Mouse (Mus musculus) hindbrain, embryonic 11.5 days (tissue): ENCODE data around the gene Mmp14. TPM values are rescaled to one million over a fixed set of nuclear protein-coding genes. Genes with fewer than 3 reads are reported as not detected.

Source experiments
- ATAC-seq: fragments of 200-750 bp; cut with Nextera tagmentation; 2 replicates; pipeline ENCODE4 v1.8.0; 2017; ENCODE audit warnings: mild to moderate bottlenecking, moderate TSS enrichment, moderate library complexity; ENCODE audit not compliant: low FRiP score
- DNase-seq: peaks from one replicate; pipeline ENCODE4 v3.0.0-alpha.2; 2015; ENCODE audit warnings: low spot score
- H3K27ac ChIP-seq: fragments of 300-500 bp; sonication (generic); 2 replicates; pipeline ENCODE4 v1.5.1; 2014; ENCODE audit warnings: mild to moderate bottlenecking, low read depth, low read length
- H3K27me3 ChIP-seq: fragments of 300-500 bp; sonication (generic); 2 replicates; pipeline ENCODE4 v1.6.1; 2014; ENCODE audit warnings: mild to moderate bottlenecking, low read length, moderate library complexity, mixed read lengths; ENCODE audit not compliant: control insufficient read depth, insufficient read depth
- H3K36me3 ChIP-seq: fragments of 300-500 bp; sonication (generic); 2 replicates; pipeline ENCODE4 v1.6.1; 2014; ENCODE audit warnings: mild to moderate bottlenecking, low read length, moderate library complexity, mixed read lengths; ENCODE audit not compliant: control insufficient read depth, insufficient read depth
- H3K4me1 ChIP-seq: fragments of 300-500 bp; sonication (generic); replicated peaks from 2 replicates; pipeline ENCODE4 v1.6.1; 2014; ENCODE audit warnings: low read length, mixed read lengths; ENCODE audit not compliant: control insufficient read depth, insufficient read depth
- H3K4me2 ChIP-seq: fragments of 300-500 bp; sonication (generic); replicated peaks from 2 replicates; pipeline ENCODE4 v1.6.1; 2014; ENCODE audit warnings: mild to moderate bottlenecking, low read depth, low read length
- H3K4me3 ChIP-seq: fragments of 300-500 bp; sonication (generic); 2 replicates; pipeline ENCODE4 v1.5.1; 2014; ENCODE audit warnings: low read depth, low read length
- H3K9ac ChIP-seq: fragments of 300-500 bp; sonication (generic); 2 replicates; pipeline ENCODE4 v1.6.1; 2014; ENCODE audit warnings: low read depth, low read length
- H3K9me3 ChIP-seq: fragments of 300-500 bp; sonication (generic); 2 replicates; pipeline ENCODE4 v1.6.1; 2016; ENCODE audit warnings: low read length; ENCODE audit not compliant: control insufficient read depth
- WGBS: fragments of 180-500 bp; shearing (Covaris S2); extraction: QIAGEN DNeasy Blood & Tissue Kit; methylation state at CpG from one replicate; pipeline ENCODE4 v1.1.7; 2014; 5-methylcytosine and 5-hydroxymethylcytosine counted together
- polyA plus RNA-seq: library from polyadenylated mRNA; unstranded; fragments of >200 nt; fragmentation: Nextera tagmentation; extraction: Ambion mirVana; gene quantifications from 2 replicates; pipeline ENCODE4 v1.2.1, GENCODE M21; 2014

The Mmp14 gene
- polyA plus RNA-seq, 1 experiment from 2014 or later, result 73.1 TPM

- Histone ChIP-seq H3K27ac (no peak overlapping the region), H3K9me3 (no peaks in the 10 kb centered on the region), H3K36me3 (no peaks in the 10 kb centered on the region), H3K9ac (no peak overlapping the region), H3K4me2 (no peak overlapping the region), H3K4me3 (no peak overlapping the region), H3K27me3 (no peaks in the 10 kb centered on the region), H3K4me1 (no peaks in the 10 kb centered on the region)
- 84% methylated on average over 11 of the region's 11 CpGs for WGBS
- no peak for DNase-seq
- ATAC-seq, result no peak
Observed at GRCm38 (mm10) chr14:54454669-54455528, 23.5 kb downstream of the Mmp14 start.

GRCm38 (mm10) chr14:54457907-54458569 is 26.6 kb downstream of the Mmp14 start:
- Histone ChIP-seq H3K9me3 (no peaks in the 10 kb centered on the region), H3K27me3 (no peaks in the 10 kb centered on the region), H3K4me2 (no peak overlapping the region), H3K27ac (no peak overlapping the region), H3K4me1 (no peaks in the 10 kb centered on the region), H3K9ac (no peak overlapping the region), H3K4me3 (no peak overlapping the region), H3K36me3 (no peaks in the 10 kb centered on the region)
- DNase-seq (no peak), ATAC-seq (no peak)
- WGBS, result 86% methylated on average over 14 of the region's 14 CpGs

GRCm38 (mm10) chr14:54462146-54462545 is 30.7 kb downstream of the Mmp14 start:
- no peak overlapping the region for H3K9ac ChIP-seq
- no peaks in the 10 kb centered on the region for H3K27me3 ChIP-seq
- ATAC-seq (no peak), DNase-seq (no peak)
- H3K4me3 ChIP-seq, result no peak overlapping the region
- WGBS, result 83% methylated on average over 4 of the region's 4 CpGs
- no peaks in the 10 kb centered on the region for H3K9me3 ChIP-seq
- H3K27ac ChIP-seq, result no peak overlapping the region
- no peak overlapping the region for H3K4me2 ChIP-seq
- no peaks in the 10 kb centered on the region for H3K4me1 ChIP-seq
- H3K36me3 ChIP-seq, result no peaks in the 10 kb centered on the region

- peak overlapping the region; percentile 65 for H3K27ac ChIP-seq
Observed at GRCm38 (mm10) chr14:54463108-54463958, 31.9 kb downstream of the Mmp14 start.

GRCm38 (mm10) chr14:54463959-54464292 is 32.5 kb downstream of the Mmp14 start, which contains the start of gene Lrp10:
Gene Lrp10 (plus strand): TSS chr14:54464137.
- peak within 1 kb of the TSS; percentile 73 for H3K9ac ChIP-seq
- no peaks in the 10 kb centered on the region for H3K36me3 ChIP-seq
- peak within 1 kb of the TSS; percentile 65 for H3K27ac ChIP-seq
- DNase-seq (peak; percentile 93), ATAC-seq (peak; percentile 90)
- peak within 1 kb of the TSS; percentile 77 for H3K4me3 ChIP-seq
- no peaks in the 10 kb centered on the region for H3K4me1 ChIP-seq
- under 1% methylated on average over 27 of the region's 35 CpGs for WGBS
- H3K4me2 ChIP-seq, result peak within 1 kb of the TSS; percentile 87
- no peaks in the 10 kb centered on the region for H3K27me3 ChIP-seq
- H3K9me3 ChIP-seq, result no peaks in the 10 kb centered on the region

More at GRCm38 (mm10) chr14:54463108-54463958, 31.9 kb downstream of the Mmp14 start:
- 16% methylated on average over 12 of the region's 12 CpGs for WGBS
- DNase-seq (no peak), ATAC-seq (peak; percentile 56; the same call in 1 of the 2 replicates)
- no peaks in the 10 kb centered on the region for H3K36me3 ChIP-seq
- H3K4me2 ChIP-seq, result peak overlapping the region; percentile 87
- peak overlapping the region; percentile 73 for H3K9ac ChIP-seq
- no peaks in the 10 kb centered on the region for H3K9me3 ChIP-seq
- no peaks in the 10 kb centered on the region for H3K4me1 ChIP-seq
- no peaks in the 10 kb centered on the region for H3K27me3 ChIP-seq
- peak overlapping the region; percentile 77 for H3K4me3 ChIP-seq

GRCm38 (mm10) chr14:54464293-54465005 is 33.0 kb downstream of the Mmp14 start:
- ATAC-seq, result peak; percentile 85
- no peaks in the 10 kb centered on the region for H3K27me3 ChIP-seq
- H3K9me3 ChIP-seq, result no peaks in the 10 kb centered on the region
- H3K27ac ChIP-seq, result peak overlapping the region; percentile 65
- peak; percentile 75 for DNase-seq
- no peaks in the 10 kb centered on the region for H3K36me3 ChIP-seq
- H3K4me1 ChIP-seq, result no peaks in the 10 kb centered on the region
- peak overlapping the region; percentile 87 for H3K4me2 ChIP-seq
- H3K9ac ChIP-seq, result peak overlapping the region; percentile 73
- H3K4me3 ChIP-seq, result peak overlapping the region; percentile 77
- under 1% methylated on average over 54 of the region's 57 CpGs for WGBS

GRCm38 (mm10) chr14:54471467-54471866 is 40.1 kb downstream of the Mmp14 start:
- no peak for DNase-seq
- no peak for ATAC-seq
- no peaks in the 10 kb centered on the region for H3K9me3 ChIP-seq
- no peaks in the 10 kb centered on the region for H3K36me3 ChIP-seq
- no peaks in the 10 kb centered on the region for H3K27me3 ChIP-seq
- H3K4me3 ChIP-seq, result no peak overlapping the region
- H3K4me2 ChIP-seq, result no peak overlapping the region
- 92% methylated on average over 2 of the region's 2 CpGs for WGBS
- H3K4me1 ChIP-seq, result no peaks in the 10 kb centered on the region
- H3K9ac ChIP-seq, result no peak overlapping the region
- no peak overlapping the region for H3K27ac ChIP-seq

GRCm38 (mm10) chr14:54472671-54473070 is 41.3 kb downstream of the Mmp14 start:
- Histone ChIP-seq H3K36me3 (no peaks in the 10 kb centered on the region), H3K9me3 (no peaks in the 10 kb centered on the region), H3K9ac (no peak overlapping the region), H3K4me2 (no peak overlapping the region), H3K4me1 (no peaks in the 10 kb centered on the region), H3K27me3 (peaks cover 2% of the 10 kb centered on the region; the same call in 1 of the 2 replicates), H3K27ac (no peak overlapping the region), H3K4me3 (no peak overlapping the region)
- DNase-seq (no peak), ATAC-seq (no peak)
- WGBS, result 86% methylated on average over 5 of the region's 5 CpGs
